In genomic region chr4:117267284-117267683, GRCm38 (mm10) we compare ENCODE assay signal across 8 mouse cellular contexts. TPM values are rescaled to one million over a fixed set of nuclear protein-coding genes. Genes with fewer than 3 reads are reported as not detected.
DNase-seq lines count a peak whose midpoint lies in the region; ATAC-seq and TF ChIP-seq lines count a peak whose summit lies in the region.

No protein-coding gene starts in this region.

- WGBS in forebrain, embryonic 15.5 days, result 9% methylated on average over 2 of the region's 2 CpGs
- WGBS in liver, embryonic 11.5 days, result 7% methylated on average over 2 of the region's 2 CpGs

- peak; percentile 33; the same call in 1 of the 2 replicates for ATAC-seq in forebrain, embryonic 15.5 days (replicated peaks)
- ATAC-seq in liver, embryonic 11.5 days (replicated peaks; ENCODE audit: low FRiP score), result no peak

- no peak for TF ChIP-seq POLR2A in bone marrow macrophage, adult 2 months (IDR thresholded peaks at IDR 0.05; ENCODE audit: borderline replicate concordance, low read depth, low read length)

- no peak overlapping the region for H3K4me2 ChIP-seq in forebrain, embryonic 15.5 days (replicated peaks)
- no peak overlapping the region for H3K4me2 ChIP-seq in liver, embryonic 11.5 days

- no peaks in the 10 kb centered on the region for H3K4me1 ChIP-seq in bone marrow macrophage, adult 2 months (ENCODE audit: control insufficient read depth, insufficient read depth, low read length)
- no peaks in the 10 kb centered on the region for H3K4me1 ChIP-seq in forebrain, embryonic 15.5 days
- H3K4me1 ChIP-seq in liver, embryonic 11.5 days (replicated peaks; ENCODE audit: control insufficient read depth, insufficient read depth, low read length), result no peaks in the 10 kb centered on the region

- H3K27ac ChIP-seq in bone marrow macrophage, adult 2 months (ENCODE audit: insufficient read depth, low read depth, low read length), result no peak overlapping the region
- no peak overlapping the region for H3K27ac ChIP-seq in forebrain, embryonic 15.5 days (replicated peaks)
- no peak overlapping the region for H3K27ac ChIP-seq in liver, embryonic 11.5 days (ENCODE audit: low read depth, low read length)

- H3K9me3 ChIP-seq in forebrain, embryonic 15.5 days, result no peaks in the 10 kb centered on the region
- H3K9me3 ChIP-seq in liver, embryonic 11.5 days (ENCODE audit: control insufficient read depth, low read length), result no peaks in the 10 kb centered on the region

- H3K4me3 ChIP-seq in bone marrow macrophage, adult 2 months (ENCODE audit: insufficient read depth, low read length), result no peak overlapping the region
- no peak overlapping the region for H3K4me3 ChIP-seq in forebrain, embryonic 15.5 days
- no peak overlapping the region for H3K4me3 ChIP-seq in liver, embryonic 11.5 days (ENCODE audit: low read depth, low read length)

- peak; percentile 74 for DNase-seq in urinary bladder, postnatal 14 days (ENCODE audit: low spot score)
- DNase-seq in urinary bladder, postnatal 10 days (ENCODE audit: low spot score), result no peak
- DNase-seq in kidney, adult 8-10 months, result peak; percentile 67 to 83
- DNase-seq in liver, embryonic 11.5 days (ENCODE audit: low spot score), result peak; percentile 68
- peak; percentile 83 for DNase-seq in retina, postnatal 1 day
- DNase-seq in thymus, postnatal 4 days, result peak; percentile 84

- H3K27me3 ChIP-seq in forebrain, embryonic 15.5 days, result no peaks in the 10 kb centered on the region
- H3K27me3 ChIP-seq in liver, embryonic 11.5 days (replicated peaks; ENCODE audit: control insufficient read depth, insufficient read depth, low read length), result no peaks in the 10 kb centered on the region

- H3K9ac ChIP-seq in forebrain, embryonic 15.5 days (replicated peaks), result no peak overlapping the region
- no peak overlapping the region for H3K9ac ChIP-seq in liver, embryonic 11.5 days (ENCODE audit: low read depth, low read length)

- peak; percentile 75 for TF ChIP-seq CTCF in bone marrow macrophage, adult 2 months (IDR thresholded peaks at IDR 0.05; ENCODE audit: low read depth, low read length)

- H3K36me3 ChIP-seq in forebrain, embryonic 15.5 days, result peaks cover 13% of the 10 kb centered on the region
- peaks cover 8% of the 10 kb centered on the region for H3K36me3 ChIP-seq in liver, embryonic 11.5 days (ENCODE audit: control insufficient read depth, insufficient read depth, low read length)

RNA-seq across cellular contexts. Expression of gene Armh1, which starts 15.4 kb away (rescaled TPM):
- not detected in 2 replicates for polyA plus RNA-seq in bone marrow macrophage, adult 2 months (2012; ENCODE audit: insufficient read depth, insufficient read length, missing spikeins)
- polyA plus RNA-seq in forebrain, embryonic 15.5 days (2015; fragmentation: Nextera tagmentation; extraction: Ambion mirVana), result 0.92 and 1.8 TPM in 2 replicates
- polyA plus RNA-seq in liver, embryonic 11.5 days (2014; fragmentation: Nextera tagmentation; extraction: Ambion mirVana), result not detected in 2 replicates

RNA-seq across cellular contexts. Expression of gene Tmem53, which starts 15.5 kb away (rescaled TPM):
- polyA plus RNA-seq in bone marrow macrophage, adult 2 months (2012; ENCODE audit: insufficient read depth, insufficient read length, missing spikeins), result not detected in 2 replicates
- polyA plus RNA-seq in forebrain, embryonic 15.5 days (2015; fragmentation: Nextera tagmentation; extraction: Ambion mirVana), result 4.9 and 6.5 TPM in 2 replicates
- 3.1 and 4.9 TPM in 2 replicates for polyA plus RNA-seq in liver, embryonic 11.5 days (2014; fragmentation: Nextera tagmentation; extraction: Ambion mirVana)
